Mouse (Mus musculus): ENCODE results near the gene Fam53b. TPM values are rescaled to one million over a fixed set of nuclear protein-coding genes. Genes with fewer than 3 reads are reported as not detected.

The Fam53b gene
- polyA plus RNA-seq, 2 experiments from 2014 or later = 73.4 to 102 TPM

DNA sequence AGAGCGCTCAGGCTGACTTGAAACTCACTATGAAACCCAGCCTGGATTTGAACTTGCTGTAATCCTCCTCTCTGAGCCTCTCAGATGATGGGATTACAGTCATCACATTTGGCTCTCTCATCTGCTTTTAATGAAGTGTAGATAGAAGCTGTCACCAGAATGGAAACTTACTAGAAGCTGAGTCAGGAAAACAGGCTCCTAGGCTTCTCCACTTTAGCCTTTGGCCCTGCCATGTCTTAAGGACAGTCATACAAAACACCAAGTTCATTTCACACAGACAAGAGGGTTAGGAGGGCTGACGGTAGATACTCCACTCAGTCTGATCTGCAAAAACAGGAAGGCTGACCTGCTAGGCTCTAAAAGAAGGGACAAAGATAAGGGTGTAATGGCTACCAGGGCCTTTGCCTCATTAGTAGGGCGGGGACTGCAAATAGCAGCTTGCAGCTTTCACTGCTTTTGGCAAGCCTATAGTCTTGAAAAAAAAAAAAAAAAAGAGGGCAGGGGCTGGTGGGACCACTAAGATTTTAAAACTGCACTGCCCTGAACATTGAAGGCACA, 48.0 kb downstream of the Fam53b start:
- ATAC-seq = no peak

DNA sequence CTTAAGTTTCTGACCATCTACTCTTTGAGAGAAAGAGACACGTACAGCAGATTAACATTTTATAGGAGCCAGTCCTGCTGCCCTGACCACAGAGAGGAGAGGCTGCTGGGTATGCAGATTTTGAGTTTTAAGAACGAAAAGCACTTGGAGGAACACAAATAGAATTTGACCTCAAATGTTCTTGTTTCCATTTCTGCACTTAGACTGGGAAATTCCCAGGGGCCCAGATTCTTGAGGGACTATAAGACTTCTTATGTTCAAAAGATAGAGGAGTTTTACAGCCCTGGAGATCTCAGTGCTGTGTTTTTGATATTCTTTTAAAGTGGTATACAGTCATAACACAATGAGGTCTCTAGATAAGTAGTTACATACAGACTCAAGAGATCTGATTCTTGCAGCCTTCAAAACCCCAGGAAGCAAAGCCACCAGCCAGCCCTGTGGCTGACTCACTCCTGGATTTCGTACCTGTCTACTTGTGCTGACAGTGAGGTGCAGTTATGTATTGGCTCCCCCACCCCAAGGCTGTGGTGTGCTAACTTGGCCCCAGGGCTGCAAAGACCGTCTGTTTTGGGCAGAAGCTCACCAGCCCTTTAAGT, 48.7 kb downstream of the Fam53b start:
- ATAC-seq = peak; percentile 52

DNA sequence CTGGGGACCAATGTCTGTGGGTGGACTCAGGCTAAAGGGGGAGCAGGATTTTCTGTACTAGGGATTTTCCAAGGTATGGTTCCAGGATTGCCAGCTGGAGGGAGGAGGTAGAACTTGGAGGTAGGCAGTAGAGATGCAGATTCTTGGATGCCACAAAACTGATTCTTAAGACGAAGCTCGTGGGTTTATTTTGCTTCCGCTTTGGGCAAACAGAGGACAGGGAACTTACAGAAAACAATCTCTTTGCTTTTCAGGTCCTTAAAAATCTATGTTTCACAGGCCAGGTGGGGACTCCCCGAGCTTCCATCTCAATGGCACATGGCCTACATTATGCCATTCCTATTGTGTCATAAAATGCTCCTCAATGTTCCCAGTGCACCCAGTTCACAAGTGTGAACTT, 49.4 kb downstream of the Fam53b start:
- no peak for ATAC-seq

DNA sequence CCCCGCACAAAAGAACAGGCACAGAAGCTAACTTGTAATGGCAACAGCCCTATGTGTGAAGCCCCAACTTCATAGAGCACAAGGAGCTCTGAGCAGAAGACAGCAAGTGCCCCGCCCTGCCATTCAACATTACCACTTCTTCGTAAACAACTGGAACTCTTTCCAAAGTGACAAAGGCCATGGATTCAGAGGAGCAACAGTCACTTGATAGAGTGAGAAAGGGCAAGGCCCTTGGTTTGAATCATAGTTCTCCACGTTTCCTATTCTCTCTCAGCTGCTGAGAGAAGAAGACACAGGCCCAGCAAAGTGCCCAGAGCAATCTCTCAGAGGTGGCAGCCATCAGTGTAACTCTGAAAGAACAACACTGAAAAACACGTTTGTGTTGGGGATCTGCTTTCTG, 49.8 kb downstream of the Fam53b start:
- no peak for ATAC-seq

DNA sequence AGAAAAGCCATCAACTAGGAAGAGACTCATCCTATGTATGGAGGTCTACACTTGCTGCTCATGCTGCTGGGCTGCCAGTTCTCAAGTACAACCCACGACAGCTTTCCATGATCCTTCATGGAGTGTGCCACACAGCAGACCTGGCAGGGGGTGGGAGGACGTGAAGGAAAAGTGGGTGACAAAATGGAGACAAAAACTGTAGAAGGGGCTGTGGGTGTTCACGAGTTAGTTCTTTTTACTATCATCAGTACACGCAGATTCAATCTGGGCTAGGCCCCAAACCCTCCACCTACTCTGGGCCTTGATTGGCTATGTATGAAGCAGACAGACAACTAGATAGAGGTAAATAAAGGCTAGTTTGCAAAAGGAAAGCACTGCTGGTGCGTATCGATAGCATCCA, 50.3 kb downstream of the Fam53b start:
- ATAC-seq = no peak

DNA sequence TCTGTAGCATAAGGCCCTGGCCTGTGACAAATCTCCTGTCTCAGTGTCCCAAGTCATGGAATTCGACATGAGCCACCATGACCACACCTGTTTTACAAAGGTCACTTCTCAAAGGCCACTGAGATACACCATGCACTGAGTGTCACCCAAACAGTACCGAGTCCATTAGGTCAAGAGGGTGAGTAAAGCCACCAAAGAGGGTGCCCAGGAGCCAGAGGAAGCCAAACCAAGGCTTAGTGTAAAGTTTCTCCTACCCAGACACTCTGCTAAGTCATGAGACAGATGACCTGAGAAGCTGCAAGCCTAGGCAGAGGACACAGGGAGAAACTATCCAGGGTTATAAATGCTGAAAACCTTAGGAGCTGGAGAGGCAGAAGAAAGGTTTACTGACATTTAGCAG, 52.3 kb downstream of the Fam53b start:
- no peak for ATAC-seq

DNA sequence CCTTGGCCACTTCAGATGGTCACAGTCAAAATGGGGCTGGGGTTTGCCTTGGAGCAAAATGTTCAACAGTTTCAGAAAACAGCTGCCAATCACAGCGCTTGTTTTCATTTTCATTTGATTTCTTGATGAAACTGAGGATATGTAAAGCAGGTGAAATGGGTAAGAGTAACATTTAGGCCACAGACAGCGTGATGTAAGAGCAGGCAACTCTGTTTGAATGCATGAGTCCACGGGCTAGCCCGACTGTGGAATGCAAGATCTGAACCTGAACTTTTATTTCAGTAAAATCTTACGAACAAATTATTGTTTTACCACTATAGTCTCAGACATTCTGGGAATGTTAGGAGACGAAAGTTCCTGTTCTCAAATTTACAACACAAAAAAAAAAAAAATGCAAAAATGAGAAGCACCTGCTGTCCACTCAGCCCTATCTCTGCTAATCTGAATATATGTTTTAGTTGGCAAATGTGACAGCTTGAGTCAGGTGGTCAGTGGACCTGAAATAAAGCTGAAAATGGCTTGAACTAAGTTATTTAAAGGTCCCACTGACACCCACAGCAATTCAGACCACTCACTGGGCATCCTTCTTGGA, 53.0 kb downstream of the Fam53b start:
- no peak for ATAC-seq

DNA sequence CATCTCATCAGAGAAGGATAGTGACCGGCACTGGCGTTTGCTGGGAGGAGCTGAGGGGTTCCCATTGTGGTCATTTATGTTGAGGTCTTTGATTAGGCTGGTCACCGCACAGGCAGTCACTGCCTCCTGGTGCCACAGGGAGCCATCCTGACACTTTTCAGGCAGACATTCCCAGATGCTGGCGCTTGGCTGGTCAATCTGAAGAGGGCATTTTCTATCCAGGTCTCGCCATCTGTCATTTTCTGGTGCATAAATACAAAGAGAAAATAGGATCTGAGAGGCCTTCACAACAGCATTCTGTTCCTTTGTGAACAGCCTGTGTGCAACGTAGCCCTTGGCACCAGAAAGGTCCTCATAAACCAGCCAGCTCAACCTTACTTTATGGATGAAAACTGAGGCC, 53.8 kb downstream of the Fam53b start:
- no peak for ATAC-seq

DNA sequence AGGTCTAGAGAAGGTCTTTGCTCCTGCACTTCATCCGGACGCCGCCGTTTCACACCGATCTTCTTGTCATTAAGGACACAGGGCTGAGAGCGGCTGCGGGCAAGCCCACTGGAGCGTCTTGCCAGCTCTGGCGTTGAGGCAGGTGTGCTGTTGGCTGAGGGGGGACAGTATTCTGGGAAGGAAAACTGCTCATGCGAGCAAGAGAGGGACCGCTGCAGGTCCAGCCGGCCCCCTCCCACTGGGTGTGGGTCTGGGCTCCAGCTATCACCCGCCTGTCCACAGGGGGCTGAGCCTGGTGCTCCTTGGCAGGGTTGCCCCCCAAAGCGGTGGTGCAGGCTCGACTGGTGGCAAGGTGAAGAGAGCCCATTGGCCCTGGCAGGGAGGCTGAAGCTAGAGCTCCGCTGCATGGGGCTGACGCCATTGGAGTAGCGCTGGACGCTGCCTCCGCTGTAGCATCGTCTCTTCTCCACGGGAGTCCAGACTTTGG, 54.2 kb downstream of the Fam53b start:
- no peak for ATAC-seq

DNA sequence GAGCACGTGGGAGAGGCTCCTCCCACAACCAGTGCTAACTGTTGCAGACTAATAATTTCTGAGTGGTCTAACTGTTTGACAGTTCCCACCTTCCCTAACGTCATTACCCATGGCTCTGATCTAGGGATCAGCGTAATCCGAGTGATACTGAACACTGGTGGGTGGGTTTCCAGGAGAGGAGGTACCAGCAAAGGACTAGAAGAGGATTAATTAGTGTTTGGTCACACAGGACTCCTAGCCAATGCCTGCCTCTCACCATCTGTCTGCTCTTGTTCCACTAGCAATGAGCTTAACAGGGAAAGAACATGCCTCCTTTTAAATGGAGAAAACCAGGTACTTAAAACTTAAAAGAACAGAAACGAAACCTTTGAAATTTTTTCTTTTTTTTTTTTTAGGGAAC, 54.8 kb downstream of the Fam53b start:
- ATAC-seq = no peak

DNA sequence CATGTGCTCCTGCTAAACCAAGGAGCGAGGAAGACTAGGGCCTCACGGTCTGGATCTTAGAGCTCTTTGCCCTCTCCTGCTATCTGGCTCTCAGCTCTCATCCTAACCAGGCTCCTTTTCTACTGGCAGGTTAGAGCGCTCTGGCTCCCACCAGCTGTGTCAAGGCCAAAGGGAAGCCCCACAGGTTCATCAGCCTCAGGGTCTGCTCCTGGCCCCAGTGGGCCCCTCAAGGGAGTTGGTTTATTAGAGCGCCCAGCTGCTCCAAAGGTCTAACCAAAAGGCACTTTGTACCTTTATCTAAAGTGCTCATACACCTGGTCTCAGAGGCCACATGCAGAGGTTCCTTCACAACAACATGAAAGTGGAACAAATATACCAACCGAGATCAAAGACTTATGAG, 57.4 kb downstream of the Fam53b start:
- ATAC-seq = no peak

DNA sequence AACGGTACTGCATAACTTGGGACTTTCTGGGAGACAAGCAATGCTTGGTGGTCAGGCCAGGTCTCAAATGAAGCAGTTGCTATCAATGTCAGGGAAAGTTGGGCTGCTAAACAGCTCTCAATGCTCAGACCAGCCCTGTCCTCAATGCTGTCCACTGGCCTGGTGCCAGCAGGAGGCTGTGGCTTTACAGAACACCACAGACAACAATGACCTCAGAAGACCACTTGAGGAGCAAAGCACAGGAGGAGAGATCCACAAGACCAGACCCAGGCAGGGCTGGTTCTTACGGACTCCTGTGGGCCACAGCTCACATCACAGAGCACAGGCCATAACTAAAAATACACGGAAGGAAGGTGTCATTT, 59.3 kb downstream of the Fam53b start:
- no peak for ATAC-seq

DNA sequence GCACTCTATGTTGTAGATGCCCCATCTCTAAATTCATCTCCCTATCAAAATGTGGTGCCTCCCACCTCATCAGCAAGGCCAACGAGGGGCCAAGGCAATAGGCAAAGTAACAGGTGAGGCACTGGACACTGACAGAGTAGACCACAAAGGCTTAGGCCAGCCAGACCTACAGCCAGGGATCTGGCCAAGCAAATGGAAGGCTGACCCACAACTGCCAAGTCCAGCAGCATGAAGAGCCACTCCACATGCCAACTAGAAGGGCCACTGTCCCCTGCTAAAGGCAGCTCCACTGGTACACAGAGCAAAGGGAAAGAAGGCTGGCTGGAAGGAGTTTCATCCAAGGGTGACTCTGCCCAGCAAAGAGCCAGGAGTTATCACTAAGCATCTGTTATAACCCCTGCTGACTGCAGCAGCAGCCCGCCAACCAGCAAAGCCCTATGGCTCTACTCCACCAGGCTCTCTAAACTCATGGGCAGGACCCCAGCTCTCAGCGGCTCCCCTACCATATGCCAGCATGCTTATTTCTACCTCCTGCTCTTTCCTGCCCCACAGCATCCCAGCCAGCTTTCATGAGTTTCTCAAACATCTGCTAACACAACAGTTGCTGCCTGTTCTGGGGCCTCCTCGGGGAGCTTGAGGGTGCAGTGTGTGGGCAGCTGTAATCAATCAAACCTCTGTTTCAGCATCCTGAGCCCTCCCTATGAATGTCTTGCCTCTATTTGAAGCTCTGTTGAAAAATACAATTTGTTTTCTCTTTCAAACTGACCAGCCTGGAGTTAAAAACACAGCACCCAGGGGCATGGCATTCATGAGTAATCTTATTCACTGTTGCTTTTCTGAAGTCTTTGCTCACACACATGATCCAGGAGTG, 59.9 kb downstream of the Fam53b start:
- ATAC-seq = no peak

DNA sequence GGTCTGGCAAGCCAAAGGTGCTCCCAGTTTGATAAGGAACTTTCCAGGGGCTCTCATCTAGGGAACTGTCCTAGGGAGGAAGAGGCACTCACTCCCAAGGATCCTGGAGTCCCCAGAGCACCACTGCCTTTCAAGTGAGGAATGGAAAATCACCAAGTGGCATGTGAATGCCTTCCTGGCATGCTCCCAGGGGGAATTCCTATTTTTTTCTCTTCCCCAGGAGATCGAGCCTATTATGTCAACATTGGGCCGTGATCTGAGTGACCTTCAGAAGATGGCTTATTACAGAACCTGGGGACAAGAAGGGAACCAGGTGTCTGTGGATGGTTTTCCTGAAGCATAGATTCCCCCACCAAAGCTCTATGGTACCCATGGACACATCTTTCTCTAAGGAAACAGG, 62.0 kb downstream of the Fam53b start:
- ATAC-seq = no peak

DNA sequence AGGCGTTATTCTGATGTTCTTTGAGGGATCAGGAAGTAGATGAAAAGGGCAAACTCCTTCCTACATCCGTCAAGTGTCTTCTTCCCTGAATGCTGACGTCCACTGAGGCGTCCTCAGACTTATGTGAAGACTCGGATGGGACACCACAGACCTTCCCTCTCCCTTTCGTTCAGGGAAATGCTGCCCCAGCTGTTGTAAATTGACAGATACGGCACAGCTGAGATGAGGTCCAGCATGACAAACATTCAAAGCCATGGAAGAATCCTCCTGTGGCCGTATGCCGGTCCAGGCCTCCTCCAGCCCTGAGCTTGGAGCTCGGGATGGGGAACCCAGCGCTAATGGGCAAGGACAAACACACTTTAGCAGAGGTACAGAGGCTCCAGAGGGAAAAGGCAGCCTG, 64.2 kb downstream of the Fam53b start:
- no peak for ATAC-seq

DNA sequence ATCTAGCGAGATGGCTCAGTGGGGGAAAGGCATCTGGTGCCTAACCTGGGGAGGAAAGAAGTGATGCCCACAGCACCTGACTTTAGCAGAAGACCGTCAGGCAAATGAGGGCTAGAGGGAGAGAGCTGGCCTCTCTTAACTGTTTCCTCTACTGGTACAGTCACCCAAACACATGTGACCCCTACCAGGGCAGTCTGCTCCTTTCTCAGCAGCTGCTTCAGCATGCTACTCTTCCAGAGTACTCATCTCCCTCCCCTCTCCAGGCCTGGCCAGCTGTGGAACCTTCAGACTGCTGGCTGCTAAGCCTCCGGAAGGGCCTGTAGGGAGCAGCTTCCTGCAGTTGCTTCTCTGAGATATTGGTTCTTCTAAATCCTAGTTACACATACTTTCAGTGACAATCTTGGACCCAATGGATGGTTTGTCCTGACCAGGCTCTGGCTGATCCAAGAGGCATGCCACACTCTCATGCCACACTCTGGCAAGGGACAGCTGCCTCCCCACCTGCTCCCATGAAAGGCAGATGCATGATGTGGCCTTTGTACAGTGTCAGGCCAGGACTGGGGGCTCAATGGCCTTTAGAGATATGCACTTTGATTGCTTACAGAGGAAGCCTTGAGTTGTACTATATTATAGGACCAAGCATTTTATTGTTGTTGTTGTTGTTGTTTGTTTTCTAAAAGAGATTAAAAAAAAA, 65.5 kb downstream of the Fam53b start:
- no peak for ATAC-seq

DNA sequence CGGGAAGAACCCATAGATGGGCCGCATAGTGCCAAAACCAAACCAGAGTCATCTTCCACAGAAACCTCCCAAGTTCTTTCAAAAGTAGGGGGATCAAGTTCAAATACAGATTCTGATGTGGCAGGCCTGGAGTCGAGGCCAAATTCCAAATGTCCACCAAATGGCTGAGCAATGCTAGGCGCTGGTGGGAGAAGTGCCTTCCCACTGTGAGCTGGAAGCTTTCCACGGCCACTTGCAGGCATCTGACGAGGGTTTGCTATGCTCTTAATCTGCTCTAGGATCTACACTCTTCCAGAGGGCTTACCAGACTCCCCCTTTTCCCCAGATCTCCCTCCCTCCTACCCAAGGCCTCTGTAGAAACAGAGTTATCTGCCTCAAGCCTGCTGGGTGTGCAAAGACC, 66.6 kb downstream of the Fam53b start:
- ATAC-seq = no peak

DNA sequence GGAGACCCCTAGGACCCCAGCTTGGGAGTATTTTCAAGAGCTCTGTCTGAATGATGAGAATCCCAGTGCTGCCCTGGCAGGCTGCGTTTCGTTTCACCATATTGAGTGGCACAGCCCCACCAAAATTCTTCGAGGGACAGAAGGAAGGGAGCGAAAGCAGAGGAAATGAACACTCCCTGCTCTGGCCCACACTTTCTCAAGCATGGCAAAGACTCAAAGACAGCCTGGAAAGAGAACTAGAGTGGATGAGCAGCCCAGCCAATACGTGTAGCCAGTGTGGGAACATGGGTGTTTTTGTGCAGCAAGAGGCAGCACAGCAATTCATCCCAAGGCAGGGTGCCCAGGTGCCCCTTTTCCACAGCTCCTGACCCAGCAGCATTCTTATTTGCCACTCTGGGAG, 70.8 kb downstream of the Fam53b start:
- no peak for ATAC-seq

DNA sequence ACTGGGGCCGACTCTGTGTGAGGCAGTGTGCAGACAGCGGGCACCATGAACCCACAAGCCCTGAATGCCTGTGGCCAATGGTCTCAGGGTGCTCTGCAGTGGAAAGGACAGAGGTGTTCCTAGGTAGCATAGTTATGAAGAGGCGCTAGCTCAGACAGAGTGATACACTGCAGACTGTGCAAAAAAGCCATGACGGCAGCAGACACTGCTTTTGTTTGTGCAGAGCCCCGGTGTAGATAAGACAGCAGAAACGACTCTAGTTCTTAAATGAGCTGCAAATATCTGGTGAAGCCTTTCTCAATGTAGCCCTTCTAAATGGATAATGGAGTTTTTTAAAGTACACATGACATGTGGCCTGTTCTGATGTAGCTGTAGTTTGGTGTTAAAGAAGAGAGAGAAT, 73.9 kb downstream of the Fam53b start:
- no peak for ATAC-seq

DNA sequence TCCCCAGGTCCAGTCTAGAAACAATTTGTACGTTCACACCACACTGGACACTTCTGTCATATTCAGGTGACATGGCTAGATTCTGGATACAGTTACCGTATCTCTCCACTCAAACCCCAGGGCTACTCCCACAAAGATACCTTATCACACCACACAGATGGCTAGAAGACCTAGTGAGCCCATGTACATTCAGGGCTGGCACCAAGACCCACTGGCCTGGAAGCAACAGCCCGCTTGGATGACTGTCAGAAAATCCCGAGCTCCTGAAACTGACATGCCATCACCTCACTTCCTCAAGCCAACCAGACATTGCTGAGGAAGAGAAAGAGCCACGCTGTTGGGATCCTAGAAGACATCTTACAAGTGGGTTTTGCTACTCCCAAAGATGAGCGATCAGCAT, 74.8 kb downstream of the Fam53b start:
- ATAC-seq = no peak

DNA sequence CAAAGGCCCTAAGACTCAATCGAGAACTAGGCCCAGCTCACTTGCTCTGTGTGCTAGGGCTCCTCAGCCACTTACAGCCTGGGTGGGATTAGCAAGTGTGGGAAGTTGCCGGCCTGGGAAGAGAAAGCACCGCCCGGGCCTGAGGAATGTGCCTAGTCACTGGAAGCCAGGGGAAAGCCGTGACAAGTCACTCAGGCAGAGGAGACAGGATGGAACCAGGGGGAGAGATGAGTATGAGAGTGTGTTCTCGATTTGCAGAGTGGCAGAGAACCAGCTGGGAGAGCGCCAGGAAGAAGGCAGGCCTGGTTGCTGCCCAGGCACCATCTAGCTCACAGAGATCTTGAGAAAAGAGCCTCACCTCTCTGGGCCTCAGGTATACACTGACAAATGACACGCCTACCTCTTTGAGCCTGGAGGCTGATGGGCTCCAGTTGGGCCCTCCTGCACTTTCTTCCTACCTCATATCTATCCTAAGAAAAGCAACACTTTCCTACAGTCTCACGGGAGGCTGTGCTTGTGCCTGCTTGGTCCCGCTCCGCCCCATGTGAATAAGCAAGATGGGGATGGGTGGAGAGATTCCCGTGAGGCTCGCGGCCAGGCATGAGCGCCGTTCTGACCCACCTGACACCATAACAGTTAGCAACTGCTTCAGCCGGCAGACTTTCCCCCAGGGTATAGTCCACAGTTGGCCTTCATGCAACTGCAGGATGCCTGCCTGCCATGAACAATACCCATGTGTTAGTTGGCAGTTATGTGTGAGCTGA, 77.4 kb downstream of the Fam53b start:
- ATAC-seq = no peak

DNA sequence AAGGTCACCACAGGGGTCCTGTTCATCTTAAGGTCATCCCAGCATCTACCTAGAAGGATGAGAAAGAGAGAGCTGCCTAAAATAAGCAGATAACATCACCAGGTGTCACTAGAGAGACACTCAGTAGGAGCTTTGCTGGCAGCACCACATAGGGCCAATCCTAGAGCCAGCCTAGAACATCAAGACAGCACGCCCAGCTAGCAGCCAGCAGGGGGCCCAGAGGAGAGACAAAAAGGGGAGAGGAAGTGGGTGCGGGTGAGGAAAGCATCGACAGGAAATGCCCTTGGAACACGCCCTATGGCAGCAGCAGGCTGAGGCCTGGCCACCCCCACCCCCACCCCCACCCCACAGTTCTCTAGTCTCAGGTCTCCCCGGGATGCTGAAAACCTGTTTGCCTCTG, 78.5 kb downstream of the Fam53b start:
- ATAC-seq = peak; percentile 99

Measured in CD4-positive, CD25-positive, alpha-beta regulatory T cell, adult 4 months (primary cell).